8 mouse cellular contexts compared by ENCODE assay signal in genomic region chr15:100040541-100041266, GRCm38 (mm10). TPM values are rescaled to one million over a fixed set of nuclear protein-coding genes. Genes with fewer than 3 reads are reported as not detected.
DNase-seq lines count a peak whose midpoint lies in the region; ATAC-seq lines count a peak whose summit lies in the region.

No protein-coding gene starts in this region.

- H3K9me3 ChIP-seq in kidney, embryonic 14.5 days (ENCODE audit: control insufficient read depth, low read length), result no peaks in the 10 kb centered on the region
- H3K9me3 ChIP-seq in embryonic facial prominence, embryonic 12.5 days, result no peaks in the 10 kb centered on the region
- no peaks in the 10 kb centered on the region for H3K9me3 ChIP-seq in hindbrain, embryonic 14.5 days (ENCODE audit: control insufficient read depth, low read length)
- no peaks in the 10 kb centered on the region for H3K9me3 ChIP-seq in midbrain, embryonic 13.5 days

- peak overlapping the region; percentile 94; the same call in 1 of the 2 replicates for H3K9ac ChIP-seq in kidney, embryonic 14.5 days (ENCODE audit: low read depth, low read length)
- peak overlapping the region; percentile 32; the same call in 1 of the 2 replicates for H3K9ac ChIP-seq in embryonic facial prominence, embryonic 12.5 days
- peak overlapping the region; percentile 100 for H3K9ac ChIP-seq in hindbrain, embryonic 14.5 days
- peak overlapping the region; percentile 99 for H3K9ac ChIP-seq in midbrain, embryonic 13.5 days (replicated peaks)

- H3K27me3 ChIP-seq in kidney, embryonic 14.5 days (ENCODE audit: control insufficient read depth, insufficient read depth, low read length), result no peaks in the 10 kb centered on the region
- peaks cover 4% of the 10 kb centered on the region for H3K27me3 ChIP-seq in embryonic facial prominence, embryonic 12.5 days
- H3K27me3 ChIP-seq in hindbrain, embryonic 14.5 days (ENCODE audit: control insufficient read depth, insufficient read depth, low read length), result no peaks in the 10 kb centered on the region
- H3K27me3 ChIP-seq in midbrain, embryonic 13.5 days, result no peaks in the 10 kb centered on the region

- H3K27ac ChIP-seq in kidney, embryonic 14.5 days (ENCODE audit: low read depth, low read length), result no peak overlapping the region
- no peak overlapping the region for H3K27ac ChIP-seq in embryonic facial prominence, embryonic 12.5 days
- peak overlapping the region; percentile 29; the same call in 1 of the 2 replicates for H3K27ac ChIP-seq in hindbrain, embryonic 14.5 days
- H3K27ac ChIP-seq in midbrain, embryonic 13.5 days, result peak overlapping the region; percentile 64

- peak overlapping the region; percentile 87; the same call in 1 of the 2 replicates for H3K4me2 ChIP-seq in kidney, embryonic 14.5 days (replicated peaks; ENCODE audit: low read depth, low read length)
- H3K4me2 ChIP-seq in embryonic facial prominence, embryonic 12.5 days (replicated peaks), result peak overlapping the region; percentile 76
- peak overlapping the region; percentile 68 for H3K4me2 ChIP-seq in hindbrain, embryonic 14.5 days (replicated peaks)
- peak overlapping the region; percentile 71 for H3K4me2 ChIP-seq in midbrain, embryonic 13.5 days (replicated peaks)

- WGBS in kidney, embryonic 14.5 days, result 42% methylated on average over 14 of the region's 14 CpGs
- WGBS in embryonic facial prominence, embryonic 12.5 days, result 32% methylated on average over 14 of the region's 14 CpGs
- 22% methylated on average over 14 of the region's 14 CpGs for WGBS in hindbrain, embryonic 14.5 days
- WGBS in midbrain, embryonic 13.5 days, result 21% methylated on average over 14 of the region's 14 CpGs

- H3K36me3 ChIP-seq in kidney, embryonic 14.5 days (ENCODE audit: control insufficient read depth, insufficient read depth, low read length), result no peaks in the 10 kb centered on the region
- no peaks in the 10 kb centered on the region for H3K36me3 ChIP-seq in embryonic facial prominence, embryonic 12.5 days
- H3K36me3 ChIP-seq in hindbrain, embryonic 14.5 days (replicated peaks; ENCODE audit: control insufficient read depth, insufficient read depth), result no peaks in the 10 kb centered on the region; the same call in 1 of the 2 replicates
- H3K36me3 ChIP-seq in midbrain, embryonic 13.5 days, result no peaks in the 10 kb centered on the region

- no peak for DNase-seq in kidney, postnatal 14 days
- peak; percentile 37 for DNase-seq in hindbrain, embryonic 14.5 days (ENCODE audit: low spot score)
- no peak for DNase-seq in spleen, adult 18-20 months
- no peak for DNase-seq in kidney, adult 8-10 months

- peak overlapping the region; percentile 9; the same call in 1 of the 2 replicates for H3K4me3 ChIP-seq in kidney, embryonic 14.5 days (ENCODE audit: low read length)
- peak overlapping the region; percentile 4; the same call in 1 of the 2 replicates for H3K4me3 ChIP-seq in embryonic facial prominence, embryonic 12.5 days
- H3K4me3 ChIP-seq in hindbrain, embryonic 14.5 days (replicated peaks; ENCODE audit: low read length), result peak overlapping the region; percentile 99
- H3K4me3 ChIP-seq in midbrain, embryonic 13.5 days (replicated peaks), result peak overlapping the region; percentile 93

- ATAC-seq in kidney, embryonic 14.5 days (ENCODE audit: low FRiP score, low TSS enrichment), result no peak
- peak; percentile 1 for ATAC-seq in CD4-positive, CD25-positive, alpha-beta regulatory T cell, adult 4 months
- no peak for ATAC-seq in embryonic facial prominence, embryonic 12.5 days (ENCODE audit: insufficient number of reproducible peaks, insufficient read depth, low FRiP score, low TSS enrichment)
- no peak for ATAC-seq in hindbrain, embryonic 14.5 days (ENCODE audit: low FRiP score)
- ATAC-seq in midbrain, embryonic 13.5 days, result no peak

- H3K4me1 ChIP-seq in kidney, embryonic 14.5 days (ENCODE audit: control insufficient read depth, insufficient read depth, low read length), result peaks cover 31% of the 10 kb centered on the region
- H3K4me1 ChIP-seq in embryonic facial prominence, embryonic 12.5 days, result peaks cover 31% of the 10 kb centered on the region
- H3K4me1 ChIP-seq in hindbrain, embryonic 14.5 days (replicated peaks; ENCODE audit: control insufficient read depth, insufficient read depth, low read length), result peaks cover 41% of the 10 kb centered on the region
- peaks cover 42% of the 10 kb centered on the region for H3K4me1 ChIP-seq in midbrain, embryonic 13.5 days (replicated peaks)

RNA-seq across cellular contexts. Expression of gene Dip2b, which starts 2.2 kb away (rescaled TPM):
- 15.2 and 20.7 TPM in 2 replicates for polyA plus RNA-seq in kidney, embryonic 14.5 days (2014; fragmentation: Nextera tagmentation; extraction: Ambion mirVana)
- 10 to 100 TPM; 14.8 to 17.1 TPM for polyA plus RNA-seq in CD4-positive, CD25-positive, alpha-beta regulatory T cell, adult 4 months (2017; shearing (Covaris generic))
- 15.0 and 17.2 TPM in 2 replicates for polyA plus RNA-seq in embryonic facial prominence, embryonic 12.5 days (2016; fragmentation: Nextera tagmentation; extraction: Ambion mirVana)
- 26.0 and 27.8 TPM in 2 replicates for polyA plus RNA-seq in hindbrain, embryonic 14.5 days (2014; fragmentation: Nextera tagmentation; extraction: Ambion mirVana)
- 21.4 and 24.1 TPM in 2 replicates for polyA plus RNA-seq in midbrain, embryonic 13.5 days (2015; fragmentation: Nextera tagmentation; extraction: Ambion mirVana)

Comparison
In these comparisons a context has a peak if more than half of its experiments do, and no peak if none do; other contexts are left out.
1. H3K27ac ChIP-seq: peak in hindbrain, embryonic 14.5 days (single experiment) and midbrain, embryonic 13.5 days (single experiment); none in kidney, embryonic 14.5 days (single experiment) and embryonic facial prominence, embryonic 12.5 days (single experiment).
2. H3K4me3 ChIP-seq: peak in every context shown above with its lines; median percentile 99 in hindbrain, embryonic 14.5 days; 93 in midbrain, embryonic 13.5 days; 9 in kidney, embryonic 14.5 days; 4 in embryonic facial prominence, embryonic 12.5 days.
3. H3K9ac ChIP-seq: peak in every context shown above with its lines; median percentile 100 in hindbrain, embryonic 14.5 days; 99 in midbrain, embryonic 13.5 days; 94 in kidney, embryonic 14.5 days; 32 in embryonic facial prominence, embryonic 12.5 days.
4. Peak in every context shown above with its lines, with median percentiles within 50 percentile points of each other: H3K4me2 ChIP-seq.